Mouse (Mus musculus): ENCODE data around the gene Ager.
A peak's percentile ranks its signal among the peaks of the same experiment; 100 is the strongest.

The Ager gene

GRCm38 (mm10) chr17:34597566-34598095, at the start of gene Ager:
Gene Ager, plus strand, starts transcription at chr17:34597862.
- no peak for DNase-seq

DNA sequence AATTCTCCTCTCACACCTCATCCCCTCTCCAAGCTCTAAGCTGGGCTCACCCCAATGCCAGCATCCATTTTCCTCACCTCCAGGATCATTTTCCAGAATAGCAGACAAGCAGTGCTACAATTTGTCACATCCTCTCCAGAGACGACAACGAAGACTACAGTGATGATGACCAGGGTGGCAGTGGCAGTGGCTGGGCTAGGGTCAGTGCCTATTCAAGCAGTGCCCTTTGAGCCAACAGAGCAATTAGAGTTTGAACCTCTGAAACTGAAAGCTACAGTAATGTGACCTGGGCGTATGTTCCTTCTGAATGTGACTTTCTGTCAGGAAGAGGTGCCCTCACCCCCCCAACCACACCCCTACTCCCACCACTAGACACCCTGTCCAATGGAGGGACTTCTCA, 48.5 kb upstream of the Ager start:
- no peak for DNase-seq

GRCm38 (mm10) chr17:34549843-34550242, 47.8 kb upstream of the Ager start:
- DNase-seq = no peak

DNA sequence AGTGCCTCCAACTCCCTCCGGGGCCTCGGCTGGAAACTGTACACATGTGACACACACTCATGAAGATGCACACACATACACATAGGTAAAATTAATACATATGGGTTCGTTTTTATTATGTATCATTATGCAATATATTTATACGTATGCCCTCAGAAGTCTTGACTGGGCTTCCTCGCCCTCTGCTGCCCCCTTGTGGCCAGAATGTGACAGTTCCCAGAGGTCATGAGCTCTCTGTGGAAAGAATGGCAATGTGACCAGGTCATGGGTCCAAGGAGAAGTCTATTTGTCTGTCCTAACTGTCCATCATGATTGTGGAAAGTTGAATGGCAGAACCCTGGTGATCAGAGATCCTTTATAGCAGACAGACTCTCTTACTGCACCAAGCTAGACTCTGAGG, 42.2 kb upstream of the Ager start:
- DNase-seq = peak; percentile 68

- no peak for DNase-seq
These were observed 41.3 kb upstream of the Ager start for GRCm38 (mm10) chr17:34556406-34556805.

DNA sequence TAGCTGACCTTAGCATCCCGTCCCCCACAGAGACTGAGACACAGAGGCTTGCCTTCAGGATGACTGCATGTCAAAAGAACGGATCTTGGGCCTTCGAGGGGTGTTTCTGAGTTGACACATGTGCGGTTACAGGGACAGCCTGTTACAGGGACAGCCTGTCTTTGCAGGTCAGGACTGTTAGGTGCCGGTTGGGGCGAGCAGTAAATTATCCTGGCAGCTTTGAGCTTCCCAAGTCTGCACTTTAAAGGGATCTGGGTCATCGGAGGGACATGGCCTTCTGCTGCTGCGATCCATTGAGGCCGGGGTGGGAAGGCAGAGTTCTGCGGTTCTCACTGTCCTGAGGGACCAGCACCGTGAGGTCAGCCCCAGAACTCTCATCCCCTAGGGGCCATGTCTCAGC, 40.3 kb upstream of the Ager start:
- DNase-seq = no peak

DNA sequence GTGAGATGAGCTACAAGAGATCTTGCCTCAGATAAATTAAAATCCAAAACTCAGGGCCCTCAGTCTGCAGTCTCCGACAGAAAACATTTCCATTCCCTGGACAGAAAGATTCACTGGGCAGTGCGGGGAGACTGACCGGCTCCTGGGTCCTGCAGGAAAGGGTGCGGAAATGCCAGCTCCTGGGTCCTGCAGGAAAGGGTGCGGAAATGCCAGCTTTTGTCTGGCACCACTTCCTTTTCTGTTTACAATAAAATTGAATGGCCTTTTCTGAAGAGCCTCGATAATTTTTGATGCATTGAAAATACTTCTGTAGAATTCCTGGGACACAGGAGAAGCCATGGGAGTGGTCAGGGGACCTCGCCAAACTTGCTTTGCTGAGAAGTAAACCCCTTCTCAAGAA, 38.5 kb upstream of the Ager start:
- DNase-seq = no peak

DNA sequence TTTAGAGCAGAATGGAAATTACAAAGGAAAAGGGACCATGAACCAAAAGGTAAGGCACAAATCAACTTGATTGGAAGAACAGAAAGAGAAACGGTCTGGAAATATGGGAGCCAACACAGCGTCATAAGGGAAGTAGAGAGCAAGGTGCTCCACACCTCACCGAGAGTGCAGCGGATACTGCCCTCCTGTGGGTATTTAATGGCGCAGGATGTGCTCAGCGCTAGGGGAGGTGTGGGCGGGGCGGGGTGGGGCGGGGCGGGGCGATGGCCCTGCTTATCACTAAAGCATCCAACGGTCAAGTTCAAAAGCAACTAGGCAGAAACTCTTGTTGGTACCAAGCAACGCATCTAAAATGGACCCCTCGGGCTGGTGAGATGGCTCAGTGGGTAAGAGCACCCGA, 37.8 kb upstream of the Ager start:
- no peak for DNase-seq

GRCm38 (mm10) chr17:34560438-34560837, 37.2 kb upstream of the Ager start:
- no peak for DNase-seq

- DNase-seq = no peak
These were observed 36.5 kb upstream of the Ager start for GRCm38 (mm10) chr17:34561200-34561599.

- no peak for DNase-seq
These were observed 35.1 kb upstream of the Ager start for GRCm38 (mm10) chr17:34562595-34562994.

DNA sequence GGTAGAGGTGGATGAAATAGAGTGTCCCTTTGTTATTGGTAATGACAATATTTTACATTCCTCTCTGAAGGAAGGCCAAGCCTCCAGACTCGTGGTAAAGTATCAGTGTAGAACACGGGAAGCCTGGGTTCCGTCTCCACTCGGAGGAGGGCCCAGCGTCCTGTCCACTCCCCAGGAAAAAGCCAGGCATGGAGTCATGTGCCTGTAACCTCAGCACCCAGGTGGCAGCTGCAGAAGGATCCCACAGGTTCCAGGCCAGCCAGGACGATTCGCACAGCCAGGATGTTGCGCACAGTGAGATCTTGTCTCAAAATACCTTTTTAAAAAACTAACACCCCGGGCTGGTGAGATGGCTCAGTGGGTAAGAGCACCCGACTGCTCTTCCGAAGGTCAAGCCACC, 34.3 kb upstream of the Ager start:
- no peak for DNase-seq

- peak; percentile 53 for DNase-seq
These were observed 33.6 kb upstream of the Ager start, which contains the start of gene Notch4 for GRCm38 (mm10) chr17:34564003-34564421. Gene Notch4, plus strand, starts transcription at chr17:34564268.

DNA sequence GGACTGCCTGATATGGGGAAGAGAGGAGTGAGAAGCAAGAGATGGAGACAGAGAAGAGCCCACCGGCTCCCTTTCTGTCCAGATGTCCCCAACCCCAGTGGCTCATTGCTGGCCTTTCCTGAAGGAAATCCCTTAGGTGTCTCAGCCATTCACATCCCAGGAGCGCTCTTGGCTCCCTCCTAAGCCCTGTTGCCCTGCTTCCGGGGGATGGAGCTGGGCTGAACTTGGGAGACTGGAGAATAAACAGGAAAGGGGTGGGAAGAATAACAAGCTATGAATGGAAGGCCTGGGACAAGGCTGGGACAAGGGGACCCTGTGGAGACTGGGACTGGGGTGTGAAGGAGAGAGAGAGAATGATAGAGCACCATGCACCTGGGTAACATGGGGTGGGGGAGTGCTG, 32.9 kb upstream of the Ager start:
- DNase-seq = peak; percentile 58

GRCm38 (mm10) chr17:34567311-34567710, 30.4 kb upstream of the Ager start:
- no peak for DNase-seq

DNA sequence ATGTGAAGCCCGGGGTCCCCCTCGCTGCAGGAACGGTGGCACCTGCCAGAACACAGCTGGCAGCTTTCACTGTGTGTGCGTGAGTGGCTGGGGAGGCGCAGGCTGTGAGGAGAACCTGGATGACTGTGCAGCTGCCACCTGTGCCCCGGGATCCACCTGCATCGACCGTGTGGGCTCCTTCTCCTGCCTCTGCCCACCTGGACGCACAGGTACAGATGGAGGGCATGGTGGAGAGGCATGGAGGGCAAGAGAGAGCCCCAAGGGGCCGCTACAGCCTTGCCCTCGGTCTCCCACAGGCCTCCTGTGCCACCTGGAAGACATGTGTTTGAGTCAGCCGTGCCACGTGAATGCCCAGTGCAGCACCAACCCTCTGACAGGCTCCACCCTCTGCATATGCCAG, 29.2 kb upstream of the Ager start:
- no peak for DNase-seq

DNA sequence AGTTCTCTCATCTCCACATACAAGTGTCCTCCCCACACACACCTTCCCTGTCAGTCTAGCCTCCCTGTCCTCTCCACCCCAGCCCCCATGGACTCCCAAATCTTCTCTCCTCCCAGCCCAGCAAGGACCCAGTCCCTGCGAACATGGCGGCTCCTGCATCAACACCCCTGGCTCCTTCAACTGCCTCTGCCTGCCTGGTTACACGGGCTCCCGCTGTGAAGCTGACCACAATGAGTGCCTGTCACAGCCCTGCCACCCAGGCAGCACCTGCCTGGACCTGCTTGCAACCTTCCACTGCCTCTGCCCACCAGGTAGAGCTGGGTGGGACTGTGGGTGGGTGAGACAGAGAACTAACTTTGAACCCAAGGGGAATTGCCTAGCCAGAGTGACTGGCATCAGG, 27.7 kb upstream of the Ager start:
- DNase-seq = no peak

DNA sequence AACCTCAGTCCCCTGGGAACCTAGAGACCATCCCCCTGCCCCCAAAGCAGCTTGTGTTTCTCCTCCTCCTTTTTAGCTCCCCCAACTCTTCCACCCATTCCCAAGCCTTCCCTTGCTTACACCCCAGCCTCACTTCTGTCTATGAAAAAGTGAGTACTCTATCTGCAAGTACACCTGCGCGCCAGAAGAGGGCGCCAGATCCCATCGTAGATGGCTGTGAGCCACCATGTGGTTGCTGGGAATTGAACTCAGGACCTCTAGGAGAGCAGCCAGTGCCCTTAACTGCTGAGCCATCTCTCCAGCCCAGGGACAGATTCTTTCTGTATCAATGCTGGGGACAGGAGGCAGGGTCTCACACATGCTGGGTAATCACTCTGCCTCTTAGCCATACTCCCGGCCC, 25.8 kb upstream of the Ager start:
- DNase-seq = no peak

DNA sequence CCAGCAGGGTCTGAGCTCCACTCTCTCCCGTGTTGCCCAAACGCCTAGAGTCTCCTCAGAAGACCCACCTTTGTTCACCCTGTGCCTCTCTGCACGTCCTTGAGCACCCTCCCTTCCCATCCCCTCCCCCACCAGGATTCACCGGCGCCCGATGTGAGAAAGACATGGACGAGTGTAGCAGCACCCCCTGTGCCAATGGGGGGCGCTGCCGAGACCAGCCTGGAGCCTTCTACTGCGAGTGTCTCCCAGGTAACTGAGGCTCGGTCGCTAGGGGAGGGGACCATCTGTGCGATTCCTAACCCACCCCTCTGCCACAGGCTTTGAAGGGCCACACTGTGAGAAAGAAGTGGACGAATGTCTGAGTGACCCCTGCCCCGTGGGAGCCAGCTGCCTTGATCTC, 25.3 kb upstream of the Ager start:
- DNase-seq = no peak

- no peak for DNase-seq
These were observed 21.1 kb upstream of the Ager start for GRCm38 (mm10) chr17:34576577-34576976.

GRCm38 (mm10) chr17:34578070-34578469, 19.6 kb upstream of the Ager start:
- no peak for DNase-seq

DNA sequence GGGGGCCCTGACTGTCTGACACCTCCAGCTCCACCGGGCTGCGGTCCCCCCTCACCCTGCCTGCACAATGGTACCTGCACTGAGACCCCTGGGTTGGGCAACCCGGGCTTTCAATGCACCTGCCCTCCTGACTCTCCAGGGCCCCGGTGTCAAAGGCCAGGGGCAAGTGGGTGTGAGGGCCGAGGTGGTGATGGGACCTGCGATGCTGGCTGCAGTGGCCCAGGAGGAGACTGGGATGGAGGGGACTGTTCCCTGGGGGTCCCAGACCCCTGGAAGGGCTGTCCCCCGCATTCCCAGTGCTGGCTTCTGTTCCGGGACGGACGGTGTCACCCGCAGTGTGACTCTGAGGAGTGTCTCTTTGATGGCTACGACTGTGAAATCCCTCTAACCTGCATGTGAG, 15.1 kb upstream of the Ager start:
- no peak for DNase-seq

DNA sequence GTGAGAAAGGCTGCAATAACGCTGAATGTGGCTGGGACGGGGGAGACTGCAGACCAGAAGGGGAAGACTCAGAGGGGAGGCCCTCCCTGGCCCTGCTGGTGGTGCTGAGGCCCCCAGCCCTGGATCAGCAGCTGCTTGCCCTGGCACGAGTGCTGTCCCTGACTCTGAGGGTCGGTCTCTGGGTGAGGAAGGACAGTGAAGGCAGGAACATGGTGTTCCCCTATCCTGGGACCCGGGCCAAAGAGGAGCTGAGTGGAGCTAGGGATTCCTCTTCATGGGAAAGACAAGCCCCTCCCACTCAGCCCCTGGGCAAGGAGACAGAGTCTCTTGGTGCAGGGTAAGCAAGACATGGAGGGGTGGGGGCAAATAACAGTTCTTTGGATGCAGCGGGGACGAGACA, 14.3 kb upstream of the Ager start:
- no peak for DNase-seq

GRCm38 (mm10) chr17:34583819-34584218, 13.8 kb upstream of the Ager start:
- no peak for DNase-seq

- DNase-seq = peak; percentile 7
These were observed 12.5 kb upstream of the Ager start for GRCm38 (mm10) chr17:34585121-34585520.

Measured in kidney, adult 11 months (tissue).